Comparison of ENCODE assay signal across 14 mouse cellular contexts in the genomic region with DNA sequence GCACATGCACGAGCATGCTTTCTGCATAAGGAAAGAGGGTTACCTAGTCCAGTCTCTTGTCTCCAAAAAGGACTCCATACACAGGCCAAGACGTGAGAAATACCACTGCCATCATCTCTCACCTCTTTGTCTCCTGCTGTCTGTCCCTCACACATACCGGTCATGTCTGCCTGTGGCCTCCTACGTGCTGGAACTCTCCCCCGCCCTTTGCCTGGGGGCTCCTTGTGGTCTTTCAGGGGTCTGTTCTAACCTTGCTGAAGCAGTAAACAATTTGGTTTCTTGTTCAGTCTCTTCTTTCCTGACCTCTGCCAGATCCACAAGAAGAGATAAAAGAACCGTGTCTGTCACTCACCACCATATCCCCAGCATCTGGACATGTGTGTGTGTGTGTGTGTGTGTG.
A peak's percentile ranks its signal among the peaks of the same experiment; 100 is the strongest.
DNase-seq lines count a peak whose midpoint lies in the region; ATAC-seq and TF ChIP-seq lines count a peak whose summit lies in the region.
"Had no signal": no experiment of that assay in that cellular context is flagged by ENCODE, and none has a peak within 500 bp of the region (broad histone marks: within the 10 kb centered on the region; RNA-seq: fewer than 3 reads in every experiment).

No protein-coding gene starts in this region.

- H3K9ac ChIP-seq in heart, postnatal 0 days (replicated peaks; ENCODE audit: low read depth, low read length), result no peak overlapping the region
- H3K9ac ChIP-seq in heart, adult 2 months (ENCODE audit: low read depth, low read length), result no peak overlapping the region
- no peak overlapping the region for H3K9ac ChIP-seq in neural tube, embryonic 15.5 days (replicated peaks)
- H3K9ac ChIP-seq in intestine, embryonic 15.5 days, result no peak overlapping the region

- intact Hi-C loops in heart, adult 2 months (cut with DNase I), result no loop called here

- TF ChIP-seq POLR2A in heart, adult 2 months (IDR thresholded peaks at IDR 0.05; ENCODE audit: insufficient read depth, low read depth, low read length), result no peak

- no peaks in the 10 kb centered on the region for H3K27me3 ChIP-seq in heart, postnatal 0 days (ENCODE audit: control insufficient read depth, insufficient read depth, low read length)
- H3K27me3 ChIP-seq in heart, adult 2 months (ENCODE audit: control insufficient read depth, insufficient read depth, low read length), result no peaks in the 10 kb centered on the region
- no peaks in the 10 kb centered on the region for H3K27me3 ChIP-seq in neural tube, embryonic 15.5 days (replicated peaks)
- H3K27me3 ChIP-seq in intestine, embryonic 15.5 days (replicated peaks), result no peaks in the 10 kb centered on the region

- no peaks in the 10 kb centered on the region for H3K36me3 ChIP-seq in heart, postnatal 0 days (replicated peaks; ENCODE audit: control insufficient read depth, insufficient read depth, low read length)
- H3K36me3 ChIP-seq in heart, adult 2 months (ENCODE audit: control insufficient read depth, insufficient read depth, low read length), result no peaks in the 10 kb centered on the region
- no peaks in the 10 kb centered on the region for H3K36me3 ChIP-seq in neural tube, embryonic 15.5 days
- H3K36me3 ChIP-seq in intestine, embryonic 15.5 days, result no peaks in the 10 kb centered on the region

- no peak for TF ChIP-seq CTCF in heart, postnatal 0 days (IDR thresholded peaks at IDR 0.05; ENCODE audit: low read depth)
- TF ChIP-seq CTCF in heart, adult 2 months (IDR thresholded peaks at IDR 0.05), result no peak

- H3K27ac ChIP-seq in heart, postnatal 0 days (ENCODE audit: low read depth), result peak overlapping the region; percentile 55
- H3K27ac ChIP-seq in heart, adult 2 months, result no peak overlapping the region
- H3K27ac ChIP-seq in neural tube, embryonic 15.5 days (replicated peaks), result 0 out of 2 replicates have a peak overlapping the region, but pooled peaks have one; percentile 18
- peak overlapping the region; percentile 9; the same call in 1 of the 2 replicates for H3K27ac ChIP-seq in intestine, embryonic 15.5 days
- H3K27ac ChIP-seq: macrophage had no signal

- H3K79me2 ChIP-seq in heart, adult 2 months (replicated peaks; ENCODE audit: control insufficient read depth, insufficient read depth, low read length), result no peaks in the 10 kb centered on the region

- no peak overlapping the region for H3K4me3 ChIP-seq in heart, postnatal 0 days (ENCODE audit: low read depth, low read length)
- H3K4me3 ChIP-seq in heart, adult 2 months, result no peak overlapping the region
- no peak overlapping the region for H3K4me3 ChIP-seq in neural tube, embryonic 15.5 days (replicated peaks)
- H3K4me3 ChIP-seq in intestine, embryonic 15.5 days (replicated peaks), result no peak overlapping the region
- H3K4me3 ChIP-seq: myocyte had no signal

- TF ChIP-seq EP300 in heart, postnatal 0 days (IDR thresholded peaks at IDR 0.05; ENCODE audit: low read depth), result no peak
- TF ChIP-seq EP300 in heart, adult 2 months (IDR thresholded peaks at IDR 0.05; ENCODE audit: insufficient read depth, low read depth, low read length), result no peak

- H3K4me2 ChIP-seq in heart, postnatal 0 days (ENCODE audit: low read depth, low read length), result 0 out of 2 replicates have a peak overlapping the region, but pooled peaks have one; percentile 24
- H3K4me2 ChIP-seq in neural tube, embryonic 15.5 days, result no peak overlapping the region
- no peak overlapping the region for H3K4me2 ChIP-seq in intestine, embryonic 15.5 days (replicated peaks)

- peaks cover 36% of the 10 kb centered on the region for H3K4me1 ChIP-seq in heart, postnatal 0 days (ENCODE audit: control insufficient read depth, insufficient read depth)
- H3K4me1 ChIP-seq in heart, adult 2 months (ENCODE audit: control insufficient read depth, insufficient read depth, low read length), result peaks cover 2% of the 10 kb centered on the region; the same call in 1 of the 2 replicates
- peaks cover 9% of the 10 kb centered on the region; the same call in 1 of the 2 replicates for H3K4me1 ChIP-seq in neural tube, embryonic 15.5 days
- peaks cover 13% of the 10 kb centered on the region for H3K4me1 ChIP-seq in intestine, embryonic 15.5 days (replicated peaks)

- no peaks in the 10 kb centered on the region for H3K9me3 ChIP-seq in heart, postnatal 0 days (replicated peaks; ENCODE audit: control insufficient read depth, low read length)
- H3K9me3 ChIP-seq in neural tube, embryonic 15.5 days (replicated peaks), result no peaks in the 10 kb centered on the region
- H3K9me3 ChIP-seq in intestine, embryonic 15.5 days, result no peaks in the 10 kb centered on the region

- ATAC-seq in heart, postnatal 0 days (ENCODE audit: insufficient read depth, low read depth), result no peak
- ATAC-seq in neural tube, embryonic 15.5 days (ENCODE audit: low FRiP score), result no peak
- no peak for ATAC-seq in intestine, embryonic 15.5 days
- ATAC-seq: CD4-positive, CD25-positive, alpha-beta regulatory T cell, adult 4 months had no signal

- 17% methylated on average over 6 of the region's 6 CpGs for WGBS in heart, postnatal 0 days
- WGBS in heart, adult 2 months, result 46% methylated on average over 6 of the region's 6 CpGs
- WGBS in neural tube, embryonic 15.5 days, result 70% methylated on average over 6 of the region's 6 CpGs
- WGBS in intestine, embryonic 15.5 days, result 53% methylated on average over 6 of the region's 6 CpGs

- no peak for DNase-seq in heart, postnatal 0 days (ENCODE audit: low spot score)
- no peak for DNase-seq in heart, adult 2 months
- no peak for DNase-seq in neural tube, embryonic 10.5 days (ENCODE audit: extremely low spot score, low spot score)
- peak; percentile 32 for DNase-seq in yolk sac, embryonic 10.5 days (ENCODE audit: low spot score)
- no peak for DNase-seq in frontal cortex, postnatal 14 days (ENCODE audit: low spot score in 2 of 2)
- no peak for DNase-seq in kidney, adult 18-20 months
- DNase-seq: cerebellum, adult 2 months; kidney, postnatal 4 days; thymus, postnatal 36 days had no signal
